ENCODE assay signal across 10 mouse cellular contexts in the genomic region with DNA sequence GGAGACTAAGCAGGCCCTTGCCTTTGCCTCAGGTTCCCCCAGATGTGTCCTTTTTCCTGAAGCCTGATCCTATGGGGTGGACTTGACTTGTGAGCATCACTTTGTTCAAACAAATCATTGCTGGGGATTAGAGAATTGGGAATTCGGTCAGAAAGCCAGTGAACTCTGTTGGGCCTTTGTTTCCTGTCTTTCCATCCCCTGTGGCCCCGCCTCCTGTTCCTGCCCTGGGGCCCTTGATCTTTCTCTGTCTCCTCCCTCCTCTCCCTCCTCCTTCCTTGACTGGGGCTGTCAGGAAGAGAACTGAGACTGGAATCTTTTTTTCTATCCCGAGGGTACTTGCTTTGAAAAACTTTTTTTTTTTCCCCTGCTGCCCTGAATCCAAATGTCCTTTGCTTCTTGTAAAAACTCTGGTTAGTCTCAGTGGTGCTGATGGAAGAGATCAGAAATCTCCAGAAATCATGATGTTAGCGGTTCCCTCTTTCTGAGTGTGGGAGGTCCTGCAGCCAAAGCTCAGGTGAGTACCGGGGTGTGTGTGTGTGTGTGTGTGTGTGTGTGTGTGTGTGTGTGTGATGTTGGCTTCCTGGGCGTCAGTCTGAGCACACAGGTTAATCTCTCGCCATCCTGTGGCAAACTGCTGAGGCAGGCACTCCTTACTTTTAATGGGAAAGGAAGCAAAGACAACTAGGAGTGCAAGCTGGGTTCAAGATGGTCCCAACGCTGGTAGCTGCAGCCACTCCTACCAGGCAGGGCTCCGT.
DNase-seq lines count a peak whose midpoint lies in the region; ATAC-seq and TF ChIP-seq lines count a peak whose summit lies in the region.
"Had no signal": no experiment of that assay in that cellular context is flagged by ENCODE, and none has a peak within 500 bp of the region (broad histone marks: within the 10 kb centered on the region; RNA-seq: fewer than 3 reads in every experiment).

No protein-coding gene starts in this region.

- DNase-seq in heart, adult 18-20 months = peak; percentile 32 to 57
- no peak for DNase-seq in heart, postnatal 36 days
- DNase-seq in heart, adult 2 months = peak; percentile 28 to 40
- DNase-seq in kidney, postnatal 0 days (ENCODE audit: low spot score) = peak; percentile 62
- no peak for DNase-seq in urinary bladder, postnatal 10 days (ENCODE audit: low spot score)
- DNase-seq in layer of hippocampus, postnatal 14 days (ENCODE audit: low spot score in 2 of 2) = no peak
- no peak for DNase-seq in left cerebral cortex, postnatal 36 days (ENCODE audit: low spot score in 2 of 2)

- H3K9me3 ChIP-seq in kidney, postnatal 0 days (replicated peaks; ENCODE audit: low read length) = no peaks in the 10 kb centered on the region
- H3K9me3 ChIP-seq: megakaryocyte, embryonic 14.5 days had no signal

- H3K27ac ChIP-seq in heart, adult 2 months = no peak overlapping the region
- H3K27ac ChIP-seq in kidney, postnatal 0 days = no peak overlapping the region
- H3K27ac ChIP-seq in small intestine, adult 2 months (ENCODE audit: insufficient read depth, low read depth, low read length) = no peak overlapping the region

- peaks cover 1% of the 10 kb centered on the region; the same call in 1 of the 2 replicates for H3K4me1 ChIP-seq in heart, adult 2 months (ENCODE audit: control insufficient read depth, insufficient read depth, low read length)
- 0 out of 2 replicates have a peak, but pooled peaks cover 3% of the 10 kb centered on the region for H3K4me1 ChIP-seq in kidney, postnatal 0 days (replicated peaks; ENCODE audit: insufficient read depth, low read length)
- H3K4me1 ChIP-seq in small intestine, adult 2 months (ENCODE audit: control insufficient read depth, insufficient read depth, insufficient read length, low read length) = no peaks in the 10 kb centered on the region
- H3K4me1 ChIP-seq: megakaryocyte, embryonic 14.5 days had no signal

- TF ChIP-seq CTCF in heart, adult 2 months (IDR thresholded peaks at IDR 0.05) = no peak
- TF ChIP-seq CTCF in kidney, postnatal 0 days (IDR thresholded peaks at IDR 0.05; ENCODE audit: low read depth) = no peak
- TF ChIP-seq CTCF in small intestine, adult 2 months (IDR thresholded peaks at IDR 0.05; ENCODE audit: extremely low read depth, insufficient read length, insufficient replicate concordance, low read depth, low read length) = no peak

- H3K27me3 ChIP-seq in heart, adult 2 months (ENCODE audit: control insufficient read depth, insufficient read depth, low read length) = no peaks in the 10 kb centered on the region
- no peaks in the 10 kb centered on the region for H3K27me3 ChIP-seq in kidney, postnatal 0 days (ENCODE audit: insufficient read depth, low read length)
- H3K27me3 ChIP-seq in small intestine, adult 2 months (ENCODE audit: control insufficient read depth, insufficient read depth, low read length) = no peaks in the 10 kb centered on the region

- H3K79me2 ChIP-seq in heart, adult 2 months (replicated peaks; ENCODE audit: control insufficient read depth, insufficient read depth, low read length) = no peaks in the 10 kb centered on the region

- no peak for ATAC-seq in kidney, postnatal 0 days (replicated peaks; ENCODE audit: low FRiP score, low read depth)

- 36% methylated on average over 9 of the region's 9 CpGs for WGBS in heart, adult 2 months
- 19% methylated on average over 9 of the region's 9 CpGs for WGBS in kidney, postnatal 0 days
- WGBS in small intestine, adult 2 months = 25% methylated on average over 9 of the region's 9 CpGs

- 0 out of 2 replicates have a peak overlapping the region, but pooled peaks have one; percentile 14 for H3K4me2 ChIP-seq in kidney, postnatal 0 days (ENCODE audit: low read length)

- H3K4me3 ChIP-seq in heart, adult 2 months = no peak overlapping the region
- no peak overlapping the region for H3K4me3 ChIP-seq in kidney, postnatal 0 days (replicated peaks; ENCODE audit: low read depth, low read length)
- peak overlapping the region; percentile 27; the same call in 1 of the 2 replicates for H3K4me3 ChIP-seq in small intestine, adult 2 months (ENCODE audit: low read depth, low read length)
- H3K4me3 ChIP-seq: erythroblast, embryonic 14.5 days; megakaryocyte, embryonic 14.5 days had no signal

- no peak overlapping the region; the same call in 1 of the 2 replicates for H3K9ac ChIP-seq in heart, adult 2 months (ENCODE audit: low read depth, low read length)
- no peak overlapping the region for H3K9ac ChIP-seq in kidney, postnatal 0 days (ENCODE audit: low read depth, low read length)

- no peaks in the 10 kb centered on the region for H3K36me3 ChIP-seq in heart, adult 2 months (ENCODE audit: control insufficient read depth, insufficient read depth, low read length)
- H3K36me3 ChIP-seq in kidney, postnatal 0 days (ENCODE audit: insufficient read depth, low read length) = no peaks in the 10 kb centered on the region
- no peaks in the 10 kb centered on the region for H3K36me3 ChIP-seq in small intestine, adult 2 months (ENCODE audit: control insufficient read depth, insufficient read depth, low read length)

- intact Hi-C loops in heart, postnatal 36 days (cut with DNase I) = no loop called here
- intact Hi-C loops in heart, adult 2 months (cut with DNase I) = no loop called here
- intact Hi-C loops in left cerebral cortex, postnatal 36 days (cut with DNase I) = no loop called here

- TF ChIP-seq POLR2A in heart, adult 2 months (IDR thresholded peaks at IDR 0.05; ENCODE audit: insufficient read depth, low read depth, low read length) = no peak
- no peak for TF ChIP-seq POLR2A in small intestine, adult 2 months (IDR thresholded peaks at IDR 0.05; ENCODE audit: low read depth, low read length)

- TF ChIP-seq EP300 in heart, adult 2 months (IDR thresholded peaks at IDR 0.05; ENCODE audit: insufficient read depth, low read depth, low read length) = no peak

Comparison
In these comparisons a context has a peak if more than half of its experiments do, and no peak if none do; other contexts are left out.
1. DNase-seq: peak in heart, adult 18-20 months (2 of 2), heart, adult 2 months (2 of 2) and kidney, postnatal 0 days (single experiment); none in heart, postnatal 36 days (0 of 2), urinary bladder, postnatal 10 days (single experiment), layer of hippocampus, postnatal 14 days (0 of 2) and left cerebral cortex, postnatal 36 days (0 of 2).